Mouse (Mus musculus) layer of hippocampus, postnatal 36 days (tissue): ENCODE results near the gene Med13l. TPM values are rescaled to one million over a fixed set of nuclear protein-coding genes. Genes with fewer than 3 reads are reported as not detected.

Experiments used
- DNase-seq, 2 experiments: peaks; one replicate each; pipeline ENCODE4 v3.0.0; 2022
- total RNA-seq, 2 experiments: library from RNA; stranded (reverse); gene quantifications; 2 replicates each; pipeline ENCODE4 v1.2.3; 2021

The Med13l gene
- total RNA-seq, 2 experiments from 2014 or later = 103 to 127 TPM

DNA sequence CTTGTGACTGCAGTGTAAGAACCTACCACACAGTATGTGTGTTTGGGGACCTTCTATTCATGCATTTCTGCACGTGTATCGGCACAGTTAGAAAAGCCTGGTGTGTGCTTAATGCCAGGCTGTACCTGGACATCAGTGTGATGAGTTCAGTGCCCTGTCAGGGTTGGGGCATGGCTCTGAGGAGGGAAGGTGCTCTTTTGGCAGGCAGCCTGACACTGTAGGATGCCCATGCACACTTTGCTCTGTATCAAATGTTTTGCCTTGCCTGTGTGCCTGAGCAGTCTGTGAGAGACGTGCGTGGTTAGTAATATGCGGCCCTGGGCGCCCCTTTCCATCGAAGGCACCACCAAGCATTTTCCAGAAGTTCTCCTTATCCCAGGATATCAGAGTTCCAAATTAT is 136.6 kb downstream of the Med13l start:
- DNase-seq = no peak

DNA sequence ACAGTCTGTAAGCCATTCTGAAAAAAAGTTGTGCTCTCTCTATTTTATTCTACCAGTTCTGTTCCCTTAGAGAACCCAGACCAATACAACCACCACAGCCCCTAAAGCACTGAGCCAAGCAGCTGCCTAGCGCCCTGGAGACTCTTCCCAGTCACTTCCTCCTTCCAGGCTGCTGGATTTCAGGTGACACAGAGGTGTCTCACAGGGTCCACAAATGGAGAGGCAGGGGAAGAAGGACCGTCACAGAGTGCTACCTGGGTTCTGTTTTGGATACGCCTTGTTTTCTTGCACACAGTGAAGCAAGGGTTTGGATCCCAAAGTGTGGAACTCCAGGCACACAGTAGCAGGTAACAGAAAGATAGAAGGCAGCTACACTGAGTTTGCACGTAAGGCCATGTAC is 140.5 kb downstream of the Med13l start:
- DNase-seq = no peak

DNA sequence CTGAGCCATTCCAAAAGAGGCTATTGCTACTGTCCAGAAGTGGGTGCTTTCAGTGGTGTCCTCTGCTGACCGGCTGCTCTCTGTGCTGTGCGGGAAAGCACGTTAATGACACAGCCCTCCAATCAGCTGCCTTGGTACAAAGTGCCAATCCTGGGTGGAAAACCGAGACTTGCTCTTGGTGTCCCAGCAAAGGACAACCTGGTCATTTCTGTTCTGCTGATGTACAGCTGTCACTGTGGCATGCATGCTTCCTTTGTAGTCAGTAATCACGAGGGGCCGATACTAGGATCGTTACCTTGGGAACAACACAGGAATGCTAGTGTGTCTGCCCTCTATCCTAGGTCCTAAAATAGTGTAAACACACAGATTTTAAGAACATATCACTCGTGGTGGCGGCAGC is 142.2 kb downstream of the Med13l start:
- DNase-seq = no peak

DNA sequence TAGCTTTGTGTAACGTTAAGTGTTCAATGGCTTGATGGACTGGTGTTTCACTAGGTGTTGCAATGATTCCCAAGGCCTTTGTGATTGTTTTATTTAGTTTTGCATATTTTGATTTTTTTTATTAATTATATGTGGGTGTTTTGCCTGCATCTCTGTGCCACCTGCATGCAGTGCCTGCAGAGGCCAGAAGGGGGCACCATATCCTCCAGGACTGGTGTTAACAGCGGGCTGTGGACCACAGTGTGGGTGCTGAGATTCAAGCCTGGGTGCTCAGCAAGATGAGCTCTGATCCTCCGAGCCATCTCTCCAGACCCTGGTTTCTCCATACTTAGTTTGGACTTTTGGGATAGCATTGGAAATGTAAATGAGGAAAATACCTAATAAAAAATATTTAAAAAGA is 143.7 kb downstream of the Med13l start:
- DNase-seq = no peak

DNA sequence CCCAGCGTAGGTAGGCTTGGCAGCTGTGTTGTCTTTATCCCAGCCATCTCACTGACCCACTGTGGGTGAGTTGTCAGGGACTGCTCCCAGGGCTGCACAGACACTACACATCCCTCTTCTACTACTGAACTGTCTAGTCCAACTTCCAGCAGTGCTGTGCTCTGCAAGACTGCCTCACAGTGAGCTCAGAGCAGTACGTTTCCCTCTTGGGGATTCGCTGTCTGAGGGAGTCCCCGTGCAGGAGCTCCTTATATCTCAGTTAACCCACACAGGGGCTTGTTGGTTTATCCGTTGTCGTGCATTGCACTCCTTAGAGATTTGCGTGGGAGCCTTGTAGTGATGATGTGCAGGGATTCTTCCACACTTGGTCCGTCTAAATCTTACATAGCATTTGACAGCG is 144.5 kb downstream of the Med13l start:
- DNase-seq = no peak

DNA sequence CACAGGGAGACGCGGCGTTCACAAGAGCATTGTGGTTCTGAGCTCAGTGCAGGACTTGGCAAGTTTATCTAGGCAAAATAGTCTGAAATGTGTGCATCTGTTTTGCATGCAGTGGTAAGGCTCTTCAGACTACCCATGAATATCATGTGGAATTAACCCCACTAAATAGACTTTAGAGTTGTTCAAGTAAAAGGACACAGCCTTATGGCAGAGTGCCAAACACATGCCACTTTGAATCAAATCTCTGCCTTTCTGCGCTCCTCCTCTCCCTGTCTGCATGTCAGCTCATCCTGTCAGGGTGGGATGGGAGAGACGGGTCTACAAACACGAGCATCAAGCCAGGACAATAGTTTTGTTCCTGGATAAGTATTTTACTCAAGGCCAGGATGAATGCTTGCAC is 145.5 kb downstream of the Med13l start:
- no peak for DNase-seq

DNA sequence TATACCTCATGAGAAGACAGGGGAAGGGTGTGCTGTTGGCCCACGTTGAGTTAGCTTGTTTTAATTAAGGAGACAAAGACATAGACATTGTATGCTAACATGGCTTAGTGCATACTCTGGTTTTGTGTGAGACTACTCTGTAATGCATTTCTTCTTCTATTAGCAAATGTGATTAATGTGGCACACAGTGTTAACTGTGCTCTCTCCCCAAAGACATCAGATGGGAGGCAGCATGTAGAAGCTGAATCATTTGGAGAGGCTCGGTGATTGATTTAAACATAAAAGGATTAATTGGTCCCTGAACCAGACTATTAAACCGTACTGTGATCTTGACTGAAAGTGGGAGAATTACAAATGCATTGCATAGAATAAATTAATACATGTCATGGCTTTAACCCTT is 145.9 kb downstream of the Med13l start:
- no peak for DNase-seq

DNA sequence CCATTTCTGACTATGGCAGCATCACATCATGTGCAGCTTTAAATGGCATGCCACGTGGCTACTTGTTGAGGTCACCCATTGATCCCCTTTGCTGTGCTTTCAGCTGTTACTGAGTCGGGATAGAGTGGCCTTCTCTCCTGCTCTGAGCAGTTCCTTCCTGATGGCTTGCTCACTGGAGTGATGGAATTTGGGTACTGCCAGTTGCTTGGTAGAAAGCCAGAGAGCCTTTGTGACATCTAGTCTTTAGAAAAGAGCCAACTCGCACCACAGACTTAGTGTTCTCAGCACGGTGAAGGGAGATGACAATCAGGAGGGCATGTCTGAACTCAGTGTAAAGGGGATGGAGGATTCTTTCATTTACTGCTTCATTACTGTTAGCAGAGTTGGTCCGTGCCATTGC is 147.0 kb downstream of the Med13l start:
- no peak for DNase-seq

DNA sequence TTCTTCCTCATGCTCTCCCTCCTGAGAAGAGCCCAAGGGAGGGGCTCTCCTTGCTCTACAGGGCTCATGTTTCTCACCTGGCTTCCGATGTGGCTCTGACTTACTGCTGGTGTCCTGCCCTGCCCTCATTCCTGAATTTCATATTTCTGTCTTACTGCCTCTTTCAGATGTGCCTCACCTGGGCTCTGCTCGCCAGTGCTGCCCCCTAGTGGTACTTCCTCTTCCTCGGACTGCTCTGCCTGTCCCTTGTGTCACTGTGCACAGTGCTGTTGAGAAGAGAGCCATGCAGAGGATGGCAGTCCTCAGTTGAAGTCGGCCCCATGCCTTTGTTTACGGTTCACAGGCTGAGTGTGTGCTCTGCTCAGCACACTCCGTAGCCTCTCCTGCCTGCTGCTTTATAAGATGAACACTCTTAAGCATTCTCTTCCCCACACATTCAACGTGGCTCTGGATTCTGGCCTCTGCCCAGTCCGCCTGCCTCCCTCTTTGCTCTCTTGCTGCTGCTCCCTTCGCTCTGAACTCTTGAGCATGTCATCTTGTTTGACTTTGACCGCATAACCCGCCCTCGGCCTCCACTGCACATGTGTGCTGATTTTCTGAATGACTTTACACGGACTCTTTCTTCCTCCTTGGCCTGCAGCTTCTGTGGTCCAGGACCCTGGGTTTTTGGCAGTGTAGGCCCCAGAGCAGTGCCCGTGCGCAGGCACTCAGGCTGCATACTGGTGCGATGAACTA is 147.9 kb downstream of the Med13l start:
- DNase-seq = peak; percentile 44 to 62

DNA sequence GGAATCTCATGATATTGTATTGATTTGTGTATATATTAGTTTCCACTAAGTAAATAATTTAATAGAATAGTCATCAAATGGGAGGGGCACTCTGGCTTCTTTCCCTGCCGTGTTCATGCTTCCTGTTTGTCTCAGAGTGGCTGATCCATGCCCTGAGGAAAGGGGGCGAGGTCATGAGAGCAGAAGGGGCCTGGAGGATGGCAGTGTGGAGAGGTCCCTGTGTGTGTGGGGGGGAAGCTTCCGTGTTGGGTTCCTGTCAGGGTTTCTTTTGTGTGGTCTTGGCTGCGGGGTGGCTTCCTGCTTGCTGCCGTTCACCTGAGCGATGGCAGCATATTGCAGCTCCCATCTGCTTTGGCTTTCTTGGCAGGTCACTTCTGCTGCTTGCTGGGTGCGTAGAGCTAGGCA is 149.4 kb downstream of the Med13l start:
- no peak for DNase-seq

DNA sequence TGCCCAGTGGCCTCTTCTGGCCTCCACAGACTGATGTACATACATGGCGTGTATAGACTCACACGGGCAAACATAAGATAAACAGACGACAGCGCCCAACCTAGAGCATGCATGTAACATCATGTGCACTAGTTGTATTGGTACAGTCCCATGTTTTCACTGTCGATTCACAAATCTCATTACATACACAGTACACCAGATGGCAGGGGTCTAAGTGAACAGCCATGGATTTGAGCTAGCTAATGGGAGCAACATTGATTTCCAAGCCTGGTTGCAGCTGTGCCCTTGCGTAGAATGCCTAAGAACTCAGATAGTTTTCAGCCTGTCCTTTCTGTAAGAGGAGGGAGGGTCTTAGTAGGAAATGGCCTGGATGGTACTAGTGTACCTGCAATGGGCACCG is 155.0 kb downstream of the Med13l start:
- DNase-seq = no peak

DNA sequence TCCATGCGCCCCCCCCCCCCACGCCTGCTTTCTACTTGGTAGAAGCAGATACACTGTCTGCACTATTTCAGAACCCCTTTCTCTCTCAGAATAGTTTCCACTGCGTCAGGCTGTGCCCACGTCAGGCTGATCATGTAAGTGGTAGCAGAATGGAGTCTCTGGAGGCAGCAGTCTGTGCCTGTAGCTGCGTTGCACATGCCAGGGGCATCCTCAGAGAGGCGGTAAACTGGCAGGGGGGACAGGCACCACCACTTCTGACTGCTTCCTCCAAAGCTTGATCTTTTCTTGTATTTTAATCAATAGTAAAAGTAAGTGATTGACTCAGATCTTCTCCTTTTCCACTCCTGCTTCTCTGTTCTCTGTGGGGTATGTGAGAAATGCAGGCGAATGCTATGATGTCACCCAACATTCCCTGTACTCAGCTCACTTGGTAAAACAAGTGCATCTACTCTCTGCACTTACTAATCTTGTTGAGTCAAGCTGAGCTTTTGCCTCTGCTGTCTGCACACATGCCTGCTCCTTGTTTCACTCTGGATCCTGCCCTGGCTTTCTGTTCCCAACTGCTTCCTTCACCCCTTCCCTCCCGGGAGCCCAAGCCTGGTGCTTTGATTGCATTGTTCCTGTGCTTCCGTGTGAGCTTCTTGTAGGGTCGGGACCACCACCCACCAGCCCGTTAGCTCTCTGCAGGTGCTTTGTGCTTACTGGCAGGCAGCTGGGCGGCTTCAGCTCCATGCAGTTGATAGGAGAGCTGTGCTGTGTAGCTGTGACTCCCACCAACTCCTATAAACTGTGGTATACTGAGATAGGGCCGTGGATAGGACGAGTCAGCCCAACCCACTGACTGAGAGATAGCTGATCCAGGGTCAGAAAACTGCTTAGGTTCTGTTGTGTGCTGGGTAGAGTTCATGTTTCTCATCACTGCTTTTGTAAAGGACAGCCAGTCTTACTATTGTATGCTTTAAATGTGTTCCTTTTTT is 156.1 kb downstream of the Med13l start:
- DNase-seq = peak; percentile 32 to 40

DNA sequence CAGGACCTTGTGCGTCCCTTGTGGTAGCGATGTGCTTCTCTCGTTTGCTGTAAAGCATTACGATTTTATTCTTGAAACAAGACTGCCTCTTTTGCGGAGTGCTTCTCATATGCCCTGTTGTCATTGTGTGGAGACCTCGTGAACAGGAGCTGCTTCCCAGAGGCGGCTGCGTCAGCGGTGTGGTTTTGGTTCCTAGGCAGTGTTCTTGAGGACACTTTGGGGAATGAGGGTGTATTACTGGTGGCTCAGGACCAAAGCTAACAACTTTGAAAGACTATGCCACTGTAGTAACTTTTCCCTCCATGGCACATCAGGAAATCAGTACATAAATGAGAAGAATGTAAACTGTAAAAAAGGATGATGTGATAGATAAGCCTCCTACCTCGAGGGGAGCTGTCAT is 157.0 kb downstream of the Med13l start:
- DNase-seq = no peak

DNA sequence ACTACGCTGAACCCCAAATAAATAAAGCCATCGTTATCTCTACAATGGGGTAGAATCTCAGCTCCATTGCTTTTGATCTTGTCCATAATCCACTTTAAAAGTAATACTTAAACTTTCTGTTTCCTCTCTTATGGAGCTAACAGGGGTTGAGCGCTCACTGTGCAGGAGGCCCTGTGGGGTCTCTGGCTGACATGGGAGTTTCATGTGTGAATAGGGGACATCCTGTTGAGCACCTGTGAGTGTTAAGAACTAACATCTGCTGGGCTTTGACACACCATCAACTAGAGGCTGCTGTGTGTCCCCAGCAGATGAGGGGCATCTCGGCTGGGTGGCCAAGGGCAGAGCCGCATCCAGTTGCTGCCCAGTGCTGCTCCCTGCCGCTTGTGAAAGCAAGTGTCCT is 157.6 kb downstream of the Med13l start:
- no peak for DNase-seq

DNA sequence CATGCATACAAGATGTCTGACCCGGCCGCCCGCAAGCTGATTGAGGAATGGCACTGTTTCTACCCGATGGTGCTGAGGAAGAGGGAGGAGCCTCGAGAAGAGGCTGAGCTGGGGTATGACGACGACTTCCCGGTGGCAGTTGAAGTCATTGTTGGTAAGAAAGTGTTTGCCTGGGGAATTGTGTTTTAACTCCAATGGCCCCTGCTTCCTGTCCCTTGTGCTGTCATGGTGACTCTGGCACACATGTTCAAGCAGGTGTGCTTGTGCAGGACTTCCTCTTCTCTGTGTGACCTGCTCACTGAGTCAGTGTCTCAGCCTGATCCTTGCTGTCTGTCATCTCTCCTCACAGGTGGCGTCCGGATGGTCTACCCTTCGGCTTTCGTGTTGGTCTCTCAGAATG is 160.9 kb downstream of the Med13l start:
- DNase-seq = no peak

DNA sequence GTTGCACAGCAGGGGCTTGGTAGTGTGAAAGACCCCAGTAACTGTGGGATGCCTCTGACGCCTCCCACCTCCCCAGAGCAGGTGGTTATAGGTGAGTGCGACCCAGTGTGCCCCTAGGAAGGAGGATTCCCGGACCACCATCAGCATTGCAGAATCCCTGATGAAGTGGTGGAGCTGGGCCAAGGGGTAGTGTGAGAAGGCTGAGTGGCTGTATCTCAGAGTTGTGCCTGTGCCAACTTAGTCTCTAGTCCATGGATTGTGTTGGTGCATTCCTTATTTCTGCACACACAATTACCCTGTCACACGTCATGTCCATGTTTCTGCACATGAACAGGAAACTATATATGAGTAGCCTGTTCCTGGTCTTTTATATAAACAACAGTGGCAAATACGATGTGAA is 161.4 kb downstream of the Med13l start:
- no peak for DNase-seq

DNA sequence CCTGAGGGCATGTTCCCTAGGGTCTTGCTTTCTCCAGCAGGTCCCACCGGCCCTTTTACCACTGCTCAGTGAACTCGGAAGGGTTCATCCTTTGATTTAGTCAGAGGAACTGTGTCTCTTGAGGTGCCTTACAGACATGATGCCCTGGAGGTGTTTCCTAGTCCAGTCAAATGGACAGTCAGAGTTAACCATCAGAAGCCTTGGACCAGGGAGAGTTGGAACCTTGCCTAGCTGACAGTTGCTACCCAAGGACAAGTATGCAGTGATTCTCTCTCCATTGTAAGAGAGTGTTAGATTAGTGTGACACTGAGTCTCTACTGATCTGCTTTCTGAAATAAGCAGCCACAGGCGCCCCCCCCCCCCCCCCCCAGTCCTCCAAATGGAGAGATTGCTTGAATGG is 162.0 kb downstream of the Med13l start:
- no peak for DNase-seq

DNA sequence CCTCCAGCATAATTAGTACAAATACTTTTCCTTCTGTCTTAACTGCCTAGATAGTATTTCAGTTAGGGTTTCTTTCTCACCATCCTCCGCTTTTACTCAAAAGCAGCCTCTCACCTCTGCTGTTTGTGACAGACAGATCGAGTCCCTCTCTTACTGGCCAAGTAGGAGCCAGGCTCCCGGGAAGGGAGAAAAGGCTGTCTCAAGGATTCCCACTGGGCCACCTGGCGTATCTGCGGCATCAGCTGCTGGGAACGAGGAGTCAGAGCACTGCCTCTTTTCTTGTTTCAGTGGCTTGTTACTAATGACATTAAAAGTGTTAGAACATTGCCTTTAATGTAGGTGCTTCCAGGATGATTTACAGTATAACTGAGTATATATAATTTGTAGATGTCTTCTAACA is 164.9 kb downstream of the Med13l start:
- no peak for DNase-seq

DNA sequence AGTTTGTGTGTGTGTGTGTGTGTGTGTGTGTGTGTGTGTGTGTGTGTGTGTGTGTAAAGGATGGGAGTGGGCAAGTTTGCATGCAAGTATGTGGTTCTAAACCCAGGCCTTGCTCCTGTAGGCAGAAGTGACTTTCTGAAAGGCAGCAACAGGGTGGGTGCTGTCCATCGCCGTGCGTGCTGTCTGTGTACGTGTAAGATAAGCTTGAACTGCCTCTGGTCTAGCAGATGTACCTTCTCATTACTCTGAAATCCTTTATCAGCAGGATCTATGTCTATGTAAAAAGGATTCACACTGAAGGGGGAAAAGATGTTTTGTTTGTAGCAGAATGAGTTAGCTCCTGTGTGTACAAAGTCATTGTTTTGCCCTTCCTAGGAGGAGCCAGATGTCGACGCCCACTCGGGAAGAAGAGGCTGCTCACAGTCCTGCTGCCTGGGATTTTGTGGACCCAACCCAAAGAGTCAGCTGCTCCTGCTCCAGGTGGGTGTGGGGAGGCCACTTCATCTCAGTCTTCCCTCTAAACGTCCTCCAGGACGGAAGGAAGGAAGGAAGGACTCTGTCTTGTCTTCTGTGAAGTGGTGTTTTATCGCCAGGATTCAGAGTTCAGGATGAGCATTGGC is 165.5 kb downstream of the Med13l start:
- no peak for DNase-seq

DNA sequence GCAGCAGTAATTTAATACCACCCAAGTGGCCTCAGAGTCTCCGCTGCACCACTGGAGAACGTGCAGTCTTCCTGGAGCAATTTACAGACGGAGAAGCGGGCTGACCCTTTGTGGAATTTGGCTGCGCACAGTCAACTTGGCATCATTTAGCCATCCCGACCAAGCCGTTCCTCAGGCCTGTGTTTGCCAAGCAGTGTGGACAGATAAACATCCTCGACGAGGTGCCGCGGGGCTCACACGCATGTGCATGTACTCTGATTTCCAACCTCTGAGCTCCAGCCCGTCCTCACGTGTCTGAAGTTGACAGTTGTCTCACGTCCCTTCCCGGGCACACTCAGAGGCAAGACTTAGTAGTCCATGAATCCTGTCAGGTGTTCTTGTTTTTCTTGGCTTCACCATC is 166.9 kb downstream of the Med13l start:
- no peak for DNase-seq

DNA sequence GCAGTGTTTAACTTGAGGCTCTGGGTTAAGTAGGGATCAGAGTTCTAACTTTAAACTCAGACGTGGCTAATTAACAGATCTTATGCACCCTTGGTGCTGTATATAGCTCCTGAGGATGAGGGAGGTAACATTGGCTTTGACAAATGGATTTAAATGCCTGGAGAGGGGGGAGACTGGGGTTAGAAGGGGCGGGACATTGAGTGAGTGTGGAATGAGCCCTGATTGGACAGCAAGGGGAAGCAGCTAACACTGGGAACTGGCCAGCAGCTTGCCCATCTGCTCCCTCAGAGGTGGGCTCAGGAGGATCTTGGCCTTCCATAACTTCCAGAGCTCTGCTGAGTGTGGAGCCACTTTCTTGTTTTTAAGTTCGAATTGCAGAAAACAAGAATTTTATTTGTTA is 171.7 kb downstream of the Med13l start:
- no peak for DNase-seq

DNA sequence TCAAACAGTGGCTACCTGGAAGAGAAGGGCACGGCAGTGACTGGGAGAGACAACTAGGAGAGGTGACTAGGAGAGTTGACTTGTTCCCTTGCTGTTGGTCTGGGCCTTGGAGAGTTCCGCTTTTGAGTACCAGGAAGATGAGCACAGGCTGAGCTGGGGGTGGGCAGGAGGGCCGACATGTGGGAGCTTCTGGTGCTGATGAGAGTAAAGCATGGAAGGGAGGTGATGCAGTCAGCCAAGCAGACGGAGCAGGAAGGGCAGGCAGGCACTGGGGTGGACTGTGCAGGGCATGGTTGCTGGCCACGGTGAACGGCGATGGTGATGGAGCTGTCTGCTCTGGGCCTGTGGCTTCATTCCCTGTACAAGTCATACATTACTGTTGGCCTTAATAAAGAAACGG is 172.2 kb downstream of the Med13l start:
- DNase-seq = no peak

DNA sequence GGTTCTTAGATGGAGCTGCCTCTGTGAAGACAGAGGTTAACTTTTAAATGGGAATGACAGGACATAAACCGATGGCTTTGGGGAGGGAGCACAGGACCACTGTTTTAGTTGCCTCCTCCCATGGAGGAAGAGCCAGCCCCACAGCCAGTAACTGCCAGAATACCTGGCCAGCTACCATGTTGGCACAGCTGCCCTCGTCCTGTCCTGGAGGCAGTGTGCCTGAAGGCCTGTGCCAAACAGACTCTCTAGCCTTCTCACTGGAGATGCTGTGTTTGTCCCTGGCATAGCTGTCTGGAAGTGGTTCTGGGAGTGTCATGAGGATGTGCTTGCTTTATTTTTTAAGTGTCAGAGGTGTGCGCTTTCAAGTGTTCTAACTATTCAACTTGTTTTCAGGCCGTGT is 173.1 kb downstream of the Med13l start:
- DNase-seq = no peak
